ENCODE assay signal across 7 mouse cellular contexts in genomic region chrX:95969116-95969515, GRCm38 (mm10). TPM values are rescaled to one million over a fixed set of nuclear protein-coding genes. Genes with fewer than 3 reads are reported as not detected.
DNase-seq lines count a peak whose midpoint lies in the region; ATAC-seq and TF ChIP-seq lines count a peak whose summit lies in the region.

No protein-coding gene starts in this region.

- no peak for TF ChIP-seq CTCF in intestine, postnatal 0 days (IDR thresholded peaks at IDR 0.05; ENCODE audit: low read depth)

- no peaks in the 10 kb centered on the region for H3K36me3 ChIP-seq in kidney, embryonic 16.5 days (ENCODE audit: insufficient read depth, low read length)
- no peaks in the 10 kb centered on the region for H3K36me3 ChIP-seq in embryonic facial prominence, embryonic 14.5 days (ENCODE audit: control insufficient read depth, insufficient read depth, low read length)
- no peaks in the 10 kb centered on the region for H3K36me3 ChIP-seq in intestine, postnatal 0 days (ENCODE audit: control insufficient read depth, insufficient read depth)
- no peaks in the 10 kb centered on the region for H3K36me3 ChIP-seq in neural tube, embryonic 12.5 days

- no peak; the same call in 1 of the 2 replicates for ATAC-seq in kidney, embryonic 16.5 days (ENCODE audit: low FRiP score, low TSS enrichment)
- no peak for ATAC-seq in embryonic facial prominence, embryonic 14.5 days (ENCODE audit: low read depth)
- no peak for ATAC-seq in intestine, postnatal 0 days
- ATAC-seq in neural tube, embryonic 12.5 days (ENCODE audit: low FRiP score, low read depth), result no peak; the same call in none of the 2 replicates

- no peak overlapping the region for H3K4me3 ChIP-seq in kidney, embryonic 16.5 days (ENCODE audit: low read length)
- H3K4me3 ChIP-seq in embryonic facial prominence, embryonic 14.5 days (ENCODE audit: low read depth, low read length), result 0 out of 2 replicates have a peak overlapping the region, but pooled peaks have one; percentile 45
- H3K4me3 ChIP-seq in intestine, postnatal 0 days (ENCODE audit: low read depth, low read length), result no peak overlapping the region
- no peak overlapping the region for H3K4me3 ChIP-seq in neural tube, embryonic 12.5 days

- H3K27me3 ChIP-seq in kidney, embryonic 16.5 days (ENCODE audit: insufficient read depth, low read length), result no peaks in the 10 kb centered on the region
- H3K27me3 ChIP-seq in embryonic facial prominence, embryonic 14.5 days (replicated peaks; ENCODE audit: control insufficient read depth, insufficient read depth, low read length), result no peaks in the 10 kb centered on the region
- no peaks in the 10 kb centered on the region for H3K27me3 ChIP-seq in intestine, postnatal 0 days (replicated peaks; ENCODE audit: control insufficient read depth, insufficient read depth, low read length)
- H3K27me3 ChIP-seq in neural tube, embryonic 12.5 days (replicated peaks), result no peaks in the 10 kb centered on the region

- no peak for DNase-seq in kidney, postnatal 10 days
- DNase-seq in embryonic facial prominence, embryonic 14.5 days (ENCODE audit: low spot score), result no peak
- no peak for DNase-seq in retina, embryonic 14.5 days (ENCODE audit: low spot score)
- DNase-seq in thymus, postnatal 36 days, result no peak

- WGBS in kidney, embryonic 16.5 days, result 48% methylated on average over 6 of the region's 6 CpGs
- 59% methylated on average over 6 of the region's 6 CpGs for WGBS in embryonic facial prominence, embryonic 14.5 days
- WGBS in intestine, postnatal 0 days, result 56% methylated on average over 5 of the region's 6 CpGs
- 22% methylated on average over 6 of the region's 6 CpGs for WGBS in neural tube, embryonic 12.5 days

- H3K4me2 ChIP-seq in kidney, embryonic 16.5 days (replicated peaks; ENCODE audit: low read depth, low read length), result 0 out of 2 replicates have a peak overlapping the region, but pooled peaks have one; percentile 59
- peak overlapping the region; percentile 62; the same call in 1 of the 2 replicates for H3K4me2 ChIP-seq in embryonic facial prominence, embryonic 14.5 days (ENCODE audit: low read depth, low read length)
- peak overlapping the region; percentile 71 for H3K4me2 ChIP-seq in intestine, postnatal 0 days (replicated peaks; ENCODE audit: low read depth)
- peak overlapping the region; percentile 58; the same call in 1 of the 2 replicates for H3K4me2 ChIP-seq in neural tube, embryonic 12.5 days (replicated peaks)

- H3K9me3 ChIP-seq in kidney, embryonic 16.5 days (ENCODE audit: low read length), result no peaks in the 10 kb centered on the region
- H3K9me3 ChIP-seq in embryonic facial prominence, embryonic 14.5 days (ENCODE audit: control insufficient read depth, low read length), result no peaks in the 10 kb centered on the region
- H3K9me3 ChIP-seq in intestine, postnatal 0 days (ENCODE audit: control insufficient read depth), result no peaks in the 10 kb centered on the region
- H3K9me3 ChIP-seq in neural tube, embryonic 12.5 days, result no peaks in the 10 kb centered on the region

- H3K9ac ChIP-seq in kidney, embryonic 16.5 days (replicated peaks; ENCODE audit: low read length), result no peak overlapping the region
- no peak overlapping the region for H3K9ac ChIP-seq in embryonic facial prominence, embryonic 14.5 days (ENCODE audit: low read depth, low read length)
- H3K9ac ChIP-seq in intestine, postnatal 0 days (ENCODE audit: low read depth, low read length), result no peak overlapping the region
- H3K9ac ChIP-seq in neural tube, embryonic 12.5 days, result no peak overlapping the region

- H3K27ac ChIP-seq in kidney, embryonic 16.5 days (ENCODE audit: low read length), result no peak overlapping the region
- H3K27ac ChIP-seq in embryonic facial prominence, embryonic 14.5 days (replicated peaks; ENCODE audit: low read depth, low read length), result no peak overlapping the region
- peak overlapping the region; percentile 41; the same call in 1 of the 2 replicates for H3K27ac ChIP-seq in intestine, postnatal 0 days (ENCODE audit: low read depth, low read length)
- no peak overlapping the region for H3K27ac ChIP-seq in neural tube, embryonic 12.5 days

- no peaks in the 10 kb centered on the region for H3K4me1 ChIP-seq in kidney, embryonic 16.5 days (ENCODE audit: insufficient read depth, low read length)
- no peaks in the 10 kb centered on the region for H3K4me1 ChIP-seq in embryonic facial prominence, embryonic 14.5 days (ENCODE audit: control insufficient read depth, insufficient read depth, low read length)
- H3K4me1 ChIP-seq in intestine, postnatal 0 days (replicated peaks; ENCODE audit: control insufficient read depth, insufficient read depth, low read length), result no peaks in the 10 kb centered on the region
- no peaks in the 10 kb centered on the region for H3K4me1 ChIP-seq in neural tube, embryonic 12.5 days

RNA-seq across cellular contexts. Expression of gene Las1l, which starts 12.4 kb away (rescaled TPM):
- polyA plus RNA-seq in kidney, embryonic 16.5 days (2015; fragmentation: Nextera tagmentation; extraction: Ambion mirVana), result 72.8 and 74.0 TPM in 2 replicates
- 31.3 and 38.9 TPM in 2 replicates for polyA plus RNA-seq in embryonic facial prominence, embryonic 14.5 days (2014; fragmentation: Nextera tagmentation; extraction: Ambion mirVana)
- polyA plus RNA-seq in intestine, postnatal 0 days (2015; fragmentation: Nextera tagmentation; extraction: Ambion mirVana), result 26.5 and 29.1 TPM in 2 replicates
- 73.6 and 75.1 TPM in 2 replicates for polyA plus RNA-seq in neural tube, embryonic 12.5 days (2016; fragmentation: Nextera tagmentation; extraction: Ambion mirVana)
